Comparison of ENCODE assay signal across 9 mouse cellular contexts in genomic region chr2:166791738-166792137, GRCm38 (mm10). TPM values are rescaled to one million over a fixed set of nuclear protein-coding genes. Genes with fewer than 3 reads are reported as not detected.
A peak's percentile ranks its signal among the peaks of the same experiment; 100 is the strongest.
DNase-seq lines count a peak whose midpoint lies in the region; ATAC-seq and TF ChIP-seq lines count a peak whose summit lies in the region.
"Had no signal": no experiment of that assay in that cellular context is flagged by ENCODE, and none has a peak within 500 bp of the region (broad histone marks: within the 10 kb centered on the region; RNA-seq: fewer than 3 reads in every experiment).

No protein-coding gene starts in this region.

- peak; percentile 28; the same call in 1 of the 2 replicates for ATAC-seq in megakaryocyte progenitor cell, adult 5-6 weeks (replicated peaks; ENCODE audit: poor library complexity)
- ATAC-seq in erythroblast, adult 5-6 weeks (replicated peaks; ENCODE audit: low FRiP score, poor library complexity, severe bottlenecking): no peak

- peaks cover 10% of the 10 kb centered on the region for H3K4me1 ChIP-seq in kidney, adult 2 months (ENCODE audit: control insufficient read depth, insufficient read depth, low read length)
- no peaks in the 10 kb centered on the region for H3K4me1 ChIP-seq in embryonic fibroblast, embryonic 13.5 days (ENCODE audit: control insufficient read depth, insufficient read depth, low read length)
- H3K4me1 ChIP-seq in limb, embryonic 10.5 days: peaks cover 22% of the 10 kb centered on the region

- intact Hi-C loops in left cerebral cortex, postnatal 4 days (cut with DNase I): no loop called here

- no peak for TF ChIP-seq POLR2A in kidney, adult 2 months (IDR thresholded peaks at IDR 0.05; ENCODE audit: low read depth, low read length)
- TF ChIP-seq POLR2A in embryonic fibroblast, embryonic 13.5 days (IDR thresholded peaks at IDR 0.05; ENCODE audit: low read depth, low read length): no peak

- DNase-seq in kidney, adult 2 months: no peak
- DNase-seq in kidney, adult 9 months: no peak
- peak; percentile 60 to 62 for DNase-seq in B cell, adult 2 months
- DNase-seq in limb, embryonic 10.5 days (ENCODE audit: low spot score): no peak
- DNase-seq in left cerebral cortex, postnatal 4 days: no peak
- DNase-seq: spleen, adult 18-20 months had no signal

- 76% methylated on average over 5 of the region's 5 CpGs for WGBS in kidney, adult 2 months
- WGBS in limb, embryonic 10.5 days: 79% methylated on average over 5 of the region's 5 CpGs

- no peaks in the 10 kb centered on the region for H3K9me3 ChIP-seq in limb, embryonic 10.5 days (replicated peaks)

- no peaks in the 10 kb centered on the region for H3K27me3 ChIP-seq in kidney, adult 2 months (replicated peaks; ENCODE audit: control insufficient read depth, insufficient read depth, low read length)
- no peaks in the 10 kb centered on the region for H3K27me3 ChIP-seq in limb, embryonic 10.5 days (ENCODE audit: low read depth, poor library complexity, severe bottlenecking)

- no peaks in the 10 kb centered on the region for H3K36me3 ChIP-seq in kidney, adult 2 months (ENCODE audit: control insufficient read depth, insufficient read depth, low read length)
- H3K36me3 ChIP-seq in limb, embryonic 10.5 days: peaks cover 13% of the 10 kb centered on the region

- H3K4me3 ChIP-seq in kidney, adult 2 months (ENCODE audit: insufficient read depth, low read depth, low read length): no peak overlapping the region
- no peak overlapping the region for H3K4me3 ChIP-seq in embryonic fibroblast, embryonic 13.5 days (ENCODE audit: insufficient read depth, low read length)
- H3K4me3 ChIP-seq in limb, embryonic 10.5 days: no peak overlapping the region

- no peak overlapping the region for H3K27ac ChIP-seq in kidney, adult 2 months (ENCODE audit: insufficient read depth, low read depth, low read length)
- no peak overlapping the region for H3K27ac ChIP-seq in embryonic fibroblast, embryonic 13.5 days (ENCODE audit: insufficient read depth, low read length)
- no peak overlapping the region for H3K27ac ChIP-seq in limb, embryonic 10.5 days

- peak; percentile 36; the same call in 1 of the 2 replicates for TF ChIP-seq CTCF in kidney, adult 2 months (conservative IDR thresholded peaks at IDR 0.05; ENCODE audit: insufficient read depth, insufficient read length, low read depth, low read length)
- 0 out of 2 replicates have a peak, but pooled peaks have one; percentile 8 for TF ChIP-seq CTCF in embryonic fibroblast, embryonic 13.5 days (IDR thresholded peaks at IDR 0.05; ENCODE audit: borderline replicate concordance, insufficient read depth, low read length)

RNA-seq across cellular contexts. Expression of gene Trp53rkb, which starts 0.6 kb away (rescaled TPM):
- 3.7 and 4.0 TPM in 2 replicates for polyA plus RNA-seq in kidney, adult 2 months (2012; rRNA removed)
- 1.3 and 1.7 TPM in 2 replicates for polyA plus RNA-seq in embryonic fibroblast, embryonic 13.5 days (2011; ENCODE audit: insufficient read length, low read depth, missing spikeins)
- total RNA-seq in megakaryocyte progenitor cell, adult 5-6 weeks (2015): 3.2 and 5.6 TPM in 2 replicates
- total RNA-seq in megakaryocyte progenitor cell, adult 5-6 weeks (2017): 1.1 and 2.5 TPM in 2 replicates
- 14.5 and 15.5 TPM in 2 replicates for polyA plus RNA-seq in limb, embryonic 10.5 days (2016; fragmentation: Nextera tagmentation; extraction: Ambion mirVana)
- 10 to 100 TPM in 1 of 2 experiments, 1 to 10 TPM in 1; 7.7 to 12.1 TPM for total RNA-seq in left cerebral cortex, postnatal 4 days (2021)
- total RNA-seq in erythroblast, adult 5-6 weeks (2015; ENCODE audit: low replicate concordance): 0.38 and 1.0 TPM in 2 replicates
- total RNA-seq in erythroblast, adult 5-6 weeks (2017; ENCODE audit: low replicate concordance): not detected in 2 replicates

RNA-seq across cellular contexts. Expression of gene Arfgef2, which starts 13.7 kb away (rescaled TPM):
- 17.9 and 18.7 TPM in 2 replicates for polyA plus RNA-seq in kidney, adult 2 months (2012; rRNA removed)
- 24.9 and 32.3 TPM in 2 replicates for polyA plus RNA-seq in embryonic fibroblast, embryonic 13.5 days (2011; ENCODE audit: insufficient read length, low read depth, missing spikeins)
- total RNA-seq in megakaryocyte progenitor cell, adult 5-6 weeks (2015): 14.8 and 16.3 TPM in 2 replicates
- total RNA-seq in megakaryocyte progenitor cell, adult 5-6 weeks (2017): 15.2 and 17.3 TPM in 2 replicates
- polyA plus RNA-seq in limb, embryonic 10.5 days (2016; fragmentation: Nextera tagmentation; extraction: Ambion mirVana): 4.4 and 5.2 TPM in 2 replicates
- 10 to 100 TPM; 34.4 to 35.3 TPM for total RNA-seq in left cerebral cortex, postnatal 4 days (2021)
- total RNA-seq in erythroblast, adult 5-6 weeks (2015; ENCODE audit: low replicate concordance): 6.9 and 9.4 TPM in 2 replicates
- 5.6 and 7.1 TPM in 2 replicates for total RNA-seq in erythroblast, adult 5-6 weeks (2017; ENCODE audit: low replicate concordance)

Comparison
In these comparisons a context has a peak if more than half of its experiments do, and no peak if none do; other contexts are left out.
1. DNase-seq: peak in B cell, adult 2 months (2 of 2); none in kidney, adult 2 months (single experiment), kidney, adult 9 months (single experiment), limb, embryonic 10.5 days (single experiment) and left cerebral cortex, postnatal 4 days (single experiment).